Mouse (Mus musculus): Measurements from ENCODE around the gene Cenpm.

DNA sequence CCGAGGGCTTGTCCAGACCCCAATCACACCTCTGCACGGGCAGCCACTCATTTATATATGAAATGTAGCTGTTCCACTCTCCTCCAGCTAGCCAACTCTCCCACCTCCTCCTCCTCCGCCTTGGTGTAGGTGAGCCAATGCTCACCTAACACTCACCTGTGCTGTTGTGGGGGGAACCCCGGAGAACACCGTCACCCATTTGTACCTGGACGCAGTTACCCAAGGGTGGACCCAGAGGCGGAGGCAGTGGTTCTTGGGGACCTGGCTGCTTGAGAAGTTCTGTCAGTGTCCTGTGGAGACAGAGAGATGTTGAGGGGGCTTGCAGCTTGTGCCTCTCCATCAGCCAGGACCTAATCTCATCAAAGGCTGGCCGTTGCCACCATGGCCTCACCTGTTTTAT is 36.2 kb downstream of the Cenpm start:
- TF ChIP-seq CTCF (IDR thresholded peaks at IDR 0.05; ENCODE audit: borderline replicate concordance, insufficient read depth, low read length) (no peak), POLR2A (IDR thresholded peaks at IDR 0.05; ENCODE audit: low read depth, low read length) (no peak)

All from embryonic fibroblast, embryonic 13.5 days (primary cell).